Mouse (Mus musculus) brain, adult 2 months (tissue): ENCODE data around the gene Sbk2.

ENCODE experiments used
- DNase-seq: peaks from one replicate; pipeline ENCODE4 v3.0.0; 2011; ENCODE audit warnings: low read depth, low spot score

Sbk2 gene

DNA sequence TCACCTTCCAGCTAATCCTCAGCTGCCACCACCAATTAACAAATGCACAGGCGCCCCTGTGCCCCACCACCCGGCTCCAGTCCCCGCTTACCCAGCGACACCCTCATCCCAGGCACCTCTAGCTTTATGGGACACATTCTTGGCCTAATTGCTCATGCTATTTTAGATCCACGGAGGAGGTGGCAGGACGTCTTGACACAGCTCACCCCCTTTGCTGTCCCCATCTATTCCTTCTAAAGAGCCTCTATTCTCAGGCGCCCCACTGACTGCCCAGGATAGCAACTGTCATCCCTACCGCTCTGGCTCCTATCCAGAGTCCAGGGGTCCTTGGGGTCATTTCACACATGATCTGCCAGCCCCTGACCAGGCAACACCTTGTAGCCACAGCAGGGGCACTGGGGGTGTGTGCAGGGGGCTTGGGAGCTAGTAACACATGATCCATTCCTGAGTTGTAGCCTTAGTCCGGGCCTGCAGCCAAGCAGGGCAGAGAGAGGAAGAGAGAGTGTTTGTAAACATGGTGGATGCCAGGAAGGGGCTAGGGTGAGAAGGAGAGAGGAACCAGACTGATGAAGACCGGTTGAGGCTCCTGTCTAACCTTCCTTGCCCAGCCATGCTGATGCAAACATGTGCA is 10.3 kb downstream of the Sbk2 start:
- DNase-seq: no peak

DNA sequence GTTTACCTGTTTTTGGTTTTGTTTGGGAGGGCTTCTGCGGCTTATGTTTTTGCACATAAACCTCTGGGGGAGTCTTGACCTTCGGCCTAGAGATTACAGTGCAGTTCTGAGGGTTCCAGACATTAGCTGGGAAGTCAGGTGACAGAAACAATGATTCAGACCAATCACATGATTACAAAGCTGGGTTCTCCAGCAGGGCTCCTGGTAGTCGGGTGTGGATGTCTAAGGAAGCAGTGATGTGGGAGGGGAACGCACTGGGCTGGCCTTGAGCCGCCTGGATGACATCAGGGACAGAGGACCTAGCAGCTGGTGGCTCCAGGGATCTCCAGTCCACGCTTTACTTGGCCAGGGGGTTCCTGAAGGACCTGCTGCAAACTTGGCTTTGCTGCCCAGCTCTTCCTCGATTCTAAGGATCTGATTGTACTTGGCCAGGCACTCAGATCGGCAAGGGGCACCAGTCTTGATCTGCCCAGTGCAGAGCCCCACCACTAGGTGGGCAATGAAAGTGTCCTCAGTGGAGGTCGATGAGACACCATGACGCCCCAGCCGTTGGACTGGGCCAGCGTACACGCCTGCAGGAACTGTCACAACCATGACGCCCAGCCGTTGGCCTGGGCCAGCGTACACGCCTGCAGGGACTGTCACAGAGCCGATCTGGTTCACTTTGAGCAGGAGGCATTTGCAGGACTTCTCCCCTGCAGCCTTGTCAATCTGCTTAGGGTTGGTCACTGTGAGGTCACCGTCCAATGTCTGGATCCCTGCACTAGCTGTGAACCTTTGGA is 13.5 kb downstream of the Sbk2 start:
- no peak for DNase-seq

DNA sequence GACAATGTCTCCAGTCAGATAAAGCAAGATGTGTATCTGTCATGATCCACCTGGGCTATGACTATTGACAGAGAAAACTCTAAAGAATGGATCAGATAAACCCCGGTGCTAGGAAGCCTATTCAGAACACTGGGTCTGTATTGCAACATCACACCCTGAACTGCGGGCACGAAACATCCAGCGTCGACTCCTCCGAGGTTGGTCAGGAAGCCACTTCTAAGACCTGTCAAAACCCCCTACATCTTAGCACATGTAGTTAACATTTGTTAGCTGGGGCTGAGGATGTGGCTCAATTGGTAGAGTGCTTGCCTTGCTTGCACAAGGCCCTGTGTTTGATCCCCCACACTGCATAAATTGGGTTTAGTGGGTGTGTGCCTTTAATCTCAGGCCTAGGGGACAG is 15.8 kb downstream of the Sbk2 start:
- no peak for DNase-seq

GRCm38 (mm10) chr7:4947855-4948254 is 16.4 kb downstream of the Sbk2 start:
- DNase-seq: peak; percentile 72

DNA sequence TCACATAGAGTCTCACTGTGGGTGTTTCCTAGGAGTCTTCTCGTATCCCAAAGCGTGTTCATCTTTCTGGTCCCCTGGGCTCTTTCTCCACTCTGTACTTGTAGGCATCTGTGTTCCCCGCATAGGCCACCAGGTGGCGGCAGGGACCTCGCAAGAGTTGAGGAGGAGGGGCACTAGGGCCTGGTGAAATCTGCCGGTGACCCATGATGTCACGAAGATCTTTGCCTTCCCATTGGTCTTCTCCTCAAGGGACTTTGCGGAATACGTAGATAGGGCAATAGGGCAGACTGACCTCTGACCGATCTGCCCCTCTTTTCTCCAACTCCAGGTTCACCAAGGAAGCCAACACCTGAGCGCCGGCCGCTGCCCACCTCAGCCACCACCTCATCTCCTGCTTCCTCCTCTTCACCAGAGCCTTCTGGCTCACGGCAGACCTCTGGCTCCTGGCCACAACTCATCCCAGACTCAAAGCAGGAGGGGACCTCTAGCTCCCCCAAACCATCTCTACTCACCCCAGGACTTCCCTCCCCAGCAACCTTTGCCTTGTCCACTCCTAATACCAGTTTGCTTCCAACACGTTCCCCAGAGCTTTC is 20.9 kb downstream of the Sbk2 start:
- peak; percentile 99 for DNase-seq

- no peak for DNase-seq
These were observed 21.5 kb downstream of the Sbk2 start for GRCm38 (mm10) chr7:4942673-4943072.

- peak; percentile 86 for DNase-seq
These were observed 24.1 kb downstream of the Sbk2 start for GRCm38 (mm10) chr7:4940068-4940479.

- DNase-seq: peak; percentile 72
These were observed 25.8 kb downstream of the Sbk2 start for GRCm38 (mm10) chr7:4938456-4938855.

- DNase-seq: no peak
These were observed 26.8 kb downstream of the Sbk2 start for GRCm38 (mm10) chr7:4937392-4937791.

- DNase-seq: no peak
These were observed 27.4 kb downstream of the Sbk2 start for GRCm38 (mm10) chr7:4936832-4937231.

DNA sequence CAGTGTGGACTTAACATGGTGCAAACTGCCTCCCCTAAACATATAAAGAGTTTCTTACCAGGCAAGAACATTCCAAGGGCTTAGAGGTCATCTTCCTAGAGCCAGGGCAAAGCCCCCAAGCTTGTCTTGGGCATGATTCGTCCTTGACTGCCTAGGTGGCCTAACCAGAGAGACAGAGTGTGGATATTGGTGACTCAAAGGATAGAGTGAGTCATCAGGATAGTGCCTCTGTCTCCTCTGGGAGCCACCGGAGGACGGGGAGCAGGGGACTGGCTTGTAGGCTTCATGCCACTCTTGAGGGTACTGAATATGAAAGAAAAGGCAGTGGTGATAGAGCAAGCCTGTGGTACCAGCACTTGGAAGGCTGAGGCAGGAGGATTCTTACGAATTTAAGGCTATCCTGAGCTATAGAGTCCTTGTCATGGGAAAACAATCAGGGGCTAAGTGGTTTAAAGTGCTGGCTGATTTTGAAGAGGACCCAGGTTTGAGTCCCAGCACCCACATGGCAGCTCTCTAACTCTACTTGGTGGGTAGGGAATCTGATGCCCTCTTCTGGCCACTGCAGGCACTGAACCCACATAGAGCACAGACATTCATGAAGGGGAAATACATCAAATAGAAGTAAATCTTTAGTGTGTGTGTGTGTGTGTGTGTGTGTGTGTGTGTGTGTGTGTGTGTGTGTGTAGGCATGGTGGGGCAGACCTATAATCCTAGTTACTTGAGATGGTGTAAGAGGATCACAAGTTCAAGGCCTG is 29.9 kb downstream of the Sbk2 start:
- DNase-seq: no peak

- DNase-seq: no peak
These were observed 31.1 kb downstream of the Sbk2 start for GRCm38 (mm10) chr7:4933103-4933502.

GRCm38 (mm10) chr7:4928323-4928722 is 35.9 kb downstream of the Sbk2 start:
- no peak for DNase-seq

DNA sequence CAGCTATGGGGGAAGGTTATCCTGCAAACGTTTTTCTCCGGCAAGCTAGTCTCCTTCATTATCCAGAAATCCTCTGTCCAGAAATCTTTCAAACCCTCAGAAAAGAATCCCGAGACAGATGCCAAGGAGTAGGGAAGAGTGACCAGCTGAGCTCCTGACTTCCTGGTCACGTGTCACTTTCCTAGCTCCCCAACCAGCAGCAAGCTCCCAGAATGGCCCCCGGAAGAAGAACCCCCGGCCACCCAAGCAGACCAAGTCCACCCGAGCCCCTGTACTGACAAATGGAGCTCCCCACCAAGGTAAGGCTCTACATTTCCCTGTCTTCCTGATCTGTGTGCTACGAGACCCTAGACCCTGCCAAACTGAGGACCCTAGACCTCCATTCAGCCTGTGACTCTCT is 36.5 kb downstream of the Sbk2 start:
- no peak for DNase-seq

DNA sequence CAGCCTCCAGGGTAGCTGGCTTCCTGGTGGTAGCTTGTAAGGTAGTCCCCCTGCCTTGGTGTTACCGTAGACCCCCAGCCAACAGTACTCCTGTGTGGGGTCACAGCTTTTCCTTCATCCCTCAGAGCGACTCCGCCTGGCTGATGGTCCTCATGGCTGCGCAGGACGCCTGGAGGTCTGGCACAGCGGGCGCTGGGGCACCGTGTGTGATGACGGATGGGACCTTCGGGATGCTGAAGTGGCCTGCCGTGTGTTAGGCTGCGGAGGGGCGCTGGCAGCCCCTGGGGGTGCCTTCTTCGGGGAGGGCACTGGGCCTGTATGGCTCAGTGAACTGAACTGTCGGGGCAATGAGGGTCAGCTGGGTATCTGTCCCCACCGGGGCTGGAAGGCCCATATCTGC is 37.4 kb downstream of the Sbk2 start:
- no peak for DNase-seq

- peak; percentile 41 for DNase-seq
These were observed 38.5 kb downstream of the Sbk2 start, which contains the start of gene Ssc5d for GRCm38 (mm10) chr7:4925441-4926381. Ssc5d (plus strand) TSS chr7:4925785.

GRCm38 (mm10) chr7:4924891-4925301 is 39.3 kb downstream of the Sbk2 start:
- DNase-seq: peak; percentile 89

- DNase-seq: peak; percentile 36
These were observed 39.7 kb downstream of the Sbk2 start for GRCm38 (mm10) chr7:4924483-4924882.

DNA sequence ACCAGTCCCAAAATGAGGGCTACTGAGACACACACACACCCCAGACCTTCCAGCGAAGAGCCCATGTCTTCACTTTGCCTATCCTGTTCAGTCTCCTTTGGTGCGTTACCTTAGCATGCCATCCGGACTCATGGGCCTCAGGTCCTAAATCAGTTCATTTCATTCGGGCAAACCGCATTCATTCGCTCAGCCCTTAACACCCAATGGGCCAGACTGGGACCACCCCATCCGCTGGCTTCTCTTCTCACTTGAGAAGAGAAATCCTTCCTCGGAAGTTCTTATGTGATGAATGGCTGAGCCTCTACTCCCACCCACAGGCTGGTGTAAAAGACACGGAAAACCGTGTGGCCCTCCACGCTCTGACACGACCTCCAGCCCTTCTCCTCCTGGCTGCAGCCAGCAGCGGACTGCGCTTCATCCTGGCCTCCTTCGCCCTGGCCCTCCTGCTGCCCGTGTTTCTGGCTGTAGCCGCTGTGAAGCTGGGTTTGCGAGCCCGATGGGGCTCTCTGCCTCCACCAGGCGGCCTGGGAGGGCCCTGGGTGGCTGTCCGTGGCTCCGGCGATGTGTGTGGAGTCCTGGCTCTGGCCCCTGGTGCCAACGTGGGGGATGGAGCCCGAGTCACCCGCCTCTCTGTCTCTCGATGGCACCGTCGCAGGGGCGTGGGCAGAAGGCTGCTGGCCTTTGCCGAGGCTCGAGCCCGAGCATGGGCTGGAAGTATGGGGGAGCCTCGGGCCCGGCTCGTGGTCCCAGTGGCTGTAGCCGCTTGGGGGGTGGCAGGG is 40.4 kb downstream of the Sbk2 start:
- peak; percentile 79 for DNase-seq

- DNase-seq: peak; percentile 88
These were observed 41.2 kb downstream of the Sbk2 start for GRCm38 (mm10) chr7:4922931-4923565.
